Mouse (Mus musculus): Measurements from ENCODE around the gene Ins2.

GRCm38 (mm10) chr7:142666659-142667058 lies 76.5 kb downstream of the Ins2 start, which contains the start of gene Igf2:
- TF ChIP-seq CTCF (IDR thresholded peaks at IDR 0.05; ENCODE audit: control insufficient read depth, insufficient read depth, insufficient read length): no peak
- TF ChIP-seq USF1 (IDR thresholded peaks at IDR 0.05; ENCODE audit: low read depth): no peak
- no peak for TF ChIP-seq MYOD1 (IDR thresholded peaks at IDR 0.05; ENCODE audit: control insufficient read depth, insufficient read length, low read depth)
- no peak for TF ChIP-seq CEBPB (IDR thresholded peaks at IDR 0.05; ENCODE audit: low read depth)
- TF ChIP-seq MAX (IDR thresholded peaks at IDR 0.05): no peak

Measured in C2C12 (cell line).